Mouse (Mus musculus): ENCODE data around the gene Smc3.

- no peak for TF ChIP-seq CEBPB (IDR thresholded peaks at IDR 0.05; ENCODE audit: insufficient read depth, poor library complexity, severe bottlenecking)
- TF ChIP-seq USF1 (IDR thresholded peaks at IDR 0.05; ENCODE audit: low read depth) = no peak
- TF ChIP-seq POLR2AphosphoS2 (IDR thresholded peaks at IDR 0.05; ENCODE audit: insufficient read length, low read depth) = no peak
- no peak for TF ChIP-seq MYOD1 (IDR thresholded peaks at IDR 0.05; ENCODE audit: control insufficient read depth in 1 of 3, insufficient read length in 2 of 3, low read depth in 2 of 3)
- no peak for TF ChIP-seq TCF12 (IDR thresholded peaks at IDR 0.05; ENCODE audit: insufficient read depth, poor library complexity, severe bottlenecking)
- no peak for TF ChIP-seq MYOG (IDR thresholded peaks at IDR 0.05; ENCODE audit: control insufficient read depth in 1 of 3, insufficient read depth in 1 of 3, insufficient read length in 2 of 3, low read depth in 2 of 3)
- no peak for TF ChIP-seq POLR2A (IDR thresholded peaks at IDR 0.05; ENCODE audit: insufficient read length, low read depth)
- no peak for TF ChIP-seq MAX (IDR thresholded peaks at IDR 0.05; ENCODE audit: low read depth)
- no peak for TF ChIP-seq E2F4 (IDR thresholded peaks at IDR 0.05; ENCODE audit: insufficient read depth)
Measured at GRCm38 (mm10) chr19:53648056-53648455, 47.9 kb downstream of the Smc3 start.

Measured in myocyte (in vitro differentiated cells).